Mouse (Mus musculus): ENCODE data around the gene Olfr474. TPM values are rescaled to one million over a fixed set of nuclear protein-coding genes. Genes with fewer than 3 reads are reported as not detected.
"Not testable (repeated sequence)": the region's sequence is repeated elsewhere in the genome, so short reads cannot be mapped to it uniquely, and the experiment has no call there.

Gene Olfr474
- polyA plus RNA-seq (2012; rRNA removed): not detected in 2 replicates

GRCm38 (mm10) chr7:107954343-107954742 lies at the start of gene Olfr474:
TSS of gene Olfr474 (plus strand) at chr7:107954643.
- H3K27me3 ChIP-seq (ENCODE audit: control insufficient read depth, insufficient read depth, low read length): no peaks in the 10 kb centered on the region
- 78% methylated on average over 1 of the region's 1 CpGs for WGBS
- no peaks in the 10 kb centered on the region for H3K4me1 ChIP-seq (ENCODE audit: control insufficient read depth, insufficient read depth, insufficient read length, low read length)
- no peaks in the 10 kb centered on the region for H3K36me3 ChIP-seq (ENCODE audit: control insufficient read depth, insufficient read depth, low read length)
- no peak within 1 kb of the TSS for H3K27ac ChIP-seq (ENCODE audit: insufficient read depth, low read depth, low read length)
- H3K4me3 ChIP-seq (ENCODE audit: low read depth, low read length): no peak within 1 kb of the TSS
- no peak for TF ChIP-seq POLR2A (IDR thresholded peaks at IDR 0.05; ENCODE audit: low read depth, low read length)
- TF ChIP-seq CTCF (IDR thresholded peaks at IDR 0.05; ENCODE audit: extremely low read depth, insufficient read length, insufficient replicate concordance, low read depth, low read length): no peak

- Histone ChIP-seq H3K36me3 (ENCODE audit: control insufficient read depth, insufficient read depth, low read length) (no peaks in the 10 kb centered on the region), H3K4me3 (ENCODE audit: low read depth, low read length) (no peak within 1 kb of the TSS), H3K27me3 (ENCODE audit: control insufficient read depth, insufficient read depth, low read length) (no peaks in the 10 kb centered on the region), H3K27ac (ENCODE audit: insufficient read depth, low read depth, low read length) (no peak within 1 kb of the TSS), H3K4me1 (ENCODE audit: control insufficient read depth, insufficient read depth, insufficient read length, low read length) (no peaks in the 10 kb centered on the region)
- WGBS: 88% methylated on average over 1 of the region's 1 CpGs
- no peak for TF ChIP-seq POLR2A (IDR thresholded peaks at IDR 0.05; ENCODE audit: low read depth, low read length)
- TF ChIP-seq CTCF (IDR thresholded peaks at IDR 0.05; ENCODE audit: extremely low read depth, insufficient read length, insufficient replicate concordance, low read depth, low read length): no peak
Observed at GRCm38 (mm10) chr7:107930146-107930545, 24.3 kb upstream of the Olfr474 start, which contains the start of gene Olfr473. TSS of gene Olfr473 (plus strand) at chr7:107930446.

- not testable (repeated sequence) for H3K27ac ChIP-seq (ENCODE audit: insufficient read depth, low read depth, low read length); H3K4me1 ChIP-seq (ENCODE audit: control insufficient read depth, insufficient read depth, insufficient read length, low read length); H3K36me3 ChIP-seq (ENCODE audit: control insufficient read depth, insufficient read depth, low read length); H3K27me3 ChIP-seq (ENCODE audit: control insufficient read depth, insufficient read depth, low read length); H3K4me3 ChIP-seq (ENCODE audit: low read depth, low read length)
- WGBS: 96% methylated on average over 12 of the region's 12 CpGs
Observed at GRCm38 (mm10) chr7:107952539-107952938, 1.9 kb upstream of the Olfr474 start.

GRCm38 (mm10) chr7:107964503-107964902 lies 10.1 kb downstream of the Olfr474 start, which contains the start of gene Olfr476:
TSS of gene Olfr476 (plus strand) at chr7:107964803.
- 47% methylated on average over 1 of the region's 1 CpGs for WGBS
- TF ChIP-seq POLR2A (IDR thresholded peaks at IDR 0.05; ENCODE audit: low read depth, low read length): no peak
- no peak for TF ChIP-seq CTCF (IDR thresholded peaks at IDR 0.05; ENCODE audit: extremely low read depth, insufficient read length, insufficient replicate concordance, low read depth, low read length)
- H3K27ac ChIP-seq (ENCODE audit: insufficient read depth, low read depth, low read length): no peak within 1 kb of the TSS
- H3K36me3 ChIP-seq (ENCODE audit: control insufficient read depth, insufficient read depth, low read length): no peaks in the 10 kb centered on the region
- no peaks in the 10 kb centered on the region; the same call in 1 of the 2 replicates for H3K27me3 ChIP-seq (ENCODE audit: control insufficient read depth, insufficient read depth, low read length)
- no peak within 1 kb of the TSS for H3K4me3 ChIP-seq (ENCODE audit: low read depth, low read length)
- no peaks in the 10 kb centered on the region for H3K4me1 ChIP-seq (ENCODE audit: control insufficient read depth, insufficient read depth, insufficient read length, low read length)

- TF ChIP-seq CTCF (IDR thresholded peaks at IDR 0.05; ENCODE audit: extremely low read depth, insufficient read length, insufficient replicate concordance, low read depth, low read length) (no peak), POLR2A (IDR thresholded peaks at IDR 0.05; ENCODE audit: low read depth, low read length) (no peak)
- H3K27ac ChIP-seq (ENCODE audit: insufficient read depth, low read depth, low read length): no peak within 1 kb of the TSS
Observed at GRCm38 (mm10) chr7:107986393-107986792, 31.9 kb downstream of the Olfr474 start, which contains the start of gene Olfr477. TSS of gene Olfr477 (plus strand) at chr7:107986693.

More at GRCm38 (mm10) chr7:107986393-107986792, 31.9 kb downstream of the Olfr474 start, which contains the start of gene Olfr477:
- 76% methylated on average over 2 of the region's 2 CpGs for WGBS
- Histone ChIP-seq H3K4me3 (ENCODE audit: low read depth, low read length) (no peak within 1 kb of the TSS), H3K36me3 (ENCODE audit: control insufficient read depth, insufficient read depth, low read length) (no peaks in the 10 kb centered on the region), H3K27me3 (ENCODE audit: control insufficient read depth, insufficient read depth, low read length) (no peaks in the 10 kb centered on the region), H3K4me1 (ENCODE audit: control insufficient read depth, insufficient read depth, insufficient read length, low read length) (no peaks in the 10 kb centered on the region)

Other genes with a start within 250 kb of the Olfr474 start
- gene Cyb5r2, start 196.6 kb upstream of the Olfr474 start, polyA plus RNA-seq (2012; rRNA removed): not detected in 2 replicates
- not detected in 2 replicates for gene Ovch2, start 153.4 kb upstream of the Olfr474 start, polyA plus RNA-seq (2012; rRNA removed)
- gene Olfr467, start 142.4 kb upstream of the Olfr474 start, polyA plus RNA-seq (2012; rRNA removed): not detected in 2 replicates
- gene Olfr469, start 129.1 kb upstream of the Olfr474 start, polyA plus RNA-seq (2012; rRNA removed): not detected in 2 replicates
- not detected in 2 replicates for gene Olfr470, start 107.2 kb upstream of the Olfr474 start, polyA plus RNA-seq (2012; rRNA removed)
- not detected in 2 replicates for gene Olfr472, start 56.7 kb upstream of the Olfr474 start, polyA plus RNA-seq (2012; rRNA removed)
- not detected in 2 replicates for gene Olfr473, start 24.2 kb upstream of the Olfr474 start, polyA plus RNA-seq (2012; rRNA removed)
- not detected in 2 replicates for gene Olfr476, start 10.2 kb downstream of the Olfr474 start, polyA plus RNA-seq (2012; rRNA removed)
- gene Olfr477, start 32.0 kb downstream of the Olfr474 start, polyA plus RNA-seq (2012; rRNA removed): not detected in 2 replicates
- gene Olfr478, start 79.3 kb downstream of the Olfr474 start, polyA plus RNA-seq (2012; rRNA removed): not detected in 2 replicates
- not detected in 2 replicates for gene Olfr479, start 96.0 kb downstream of the Olfr474 start, polyA plus RNA-seq (2012; rRNA removed)
- gene Olfr480, start 112.7 kb downstream of the Olfr474 start, polyA plus RNA-seq (2012; rRNA removed): not detected in 2 replicates
- not detected in 2 replicates for gene Olfr481, start 125.2 kb downstream of the Olfr474 start, polyA plus RNA-seq (2012; rRNA removed)
- not detected in 2 replicates for gene Olfr482, start 142.9 kb downstream of the Olfr474 start, polyA plus RNA-seq (2012; rRNA removed)
- gene Olfr483, start 146.2 kb downstream of the Olfr474 start, polyA plus RNA-seq (2012; rRNA removed): not detected in 2 replicates
- not detected in 2 replicates for gene Olfr484, start 172.8 kb downstream of the Olfr474 start, polyA plus RNA-seq (2012; rRNA removed)
- gene Olfr485, start 205.2 kb downstream of the Olfr474 start, polyA plus RNA-seq (2012; rRNA removed): not detected in 2 replicates
- not detected in 2 replicates for gene Olfr486, start 218.1 kb downstream of the Olfr474 start, polyA plus RNA-seq (2012; rRNA removed)

Data from small intestine, adult 2 months (tissue).